Mouse (Mus musculus): ENCODE results near the gene Pgap3. TPM values are rescaled to one million over a fixed set of nuclear protein-coding genes. Genes with fewer than 3 reads are reported as not detected.
A peak's percentile ranks its signal among the peaks of the same experiment; 100 is the strongest.
"Not testable (repeated sequence)": the region's sequence is repeated elsewhere in the genome, so short reads cannot be mapped to it uniquely, and the experiment has no call there.

Pgap3 gene
- total and polyA plus RNA-seq, 2 experiments from 2014 or later = 7.1 to 11.0 TPM

- no peak overlapping the region for H3K27ac ChIP-seq (ENCODE audit: low read depth, low read length)
- peaks cover 16% of the 10 kb centered on the region for H3K36me3 ChIP-seq (ENCODE audit: insufficient read depth)
- no peaks in the 10 kb centered on the region for H3K4me1 ChIP-seq (ENCODE audit: insufficient read depth)
- H3K9me3 ChIP-seq (ENCODE audit: low read length) = no peaks in the 10 kb centered on the region
- no peak overlapping the region for H3K4me2 ChIP-seq (ENCODE audit: low read depth)
- no peak overlapping the region for H3K4me3 ChIP-seq (ENCODE audit: low read depth, low read length)
- H3K27me3 ChIP-seq (ENCODE audit: insufficient read depth, low read length) = no peaks in the 10 kb centered on the region; the same call in 1 of the 2 replicates
- no peak overlapping the region for H3K9ac ChIP-seq
- 72% methylated on average over 20 of the region's 20 CpGs for WGBS
- TF ChIP-seq CTCF (IDR thresholded peaks at IDR 0.05; ENCODE audit: low read depth) = no peak
- no peak for ATAC-seq
- DNase-seq = no peak
Observed at GRCm38 (mm10) chr11:98384216-98384615, 16.1 kb downstream of the Pgap3 start.

GRCm38 (mm10) chr11:98383261-98384030 is 16.8 kb downstream of the Pgap3 start, which contains the start of gene Tcap:
Tcap (plus strand) TSS chr11:98383811.
- Histone ChIP-seq H3K27ac (ENCODE audit: low read depth, low read length) (no peak within 1 kb of the TSS), H3K9me3 (ENCODE audit: low read length) (no peaks in the 10 kb centered on the region), H3K36me3 (ENCODE audit: insufficient read depth) (peaks cover 22% of the 10 kb centered on the region), H3K4me2 (ENCODE audit: low read depth) (no peak within 1 kb of the TSS), H3K9ac (no peak within 1 kb of the TSS), H3K27me3 (ENCODE audit: insufficient read depth, low read length) (no peaks in the 10 kb centered on the region; the same call in 1 of the 2 replicates), H3K4me3 (ENCODE audit: low read depth, low read length) (no peak within 1 kb of the TSS), H3K4me1 (ENCODE audit: insufficient read depth) (no peaks in the 10 kb centered on the region)
- WGBS = 69% methylated on average over 14 of the region's 14 CpGs
- TF ChIP-seq CTCF (IDR thresholded peaks at IDR 0.05; ENCODE audit: low read depth) = no peak
- DNase-seq (no peak), ATAC-seq (no peak)

- DNase-seq; H3K4me1 ChIP-seq (ENCODE audit: insufficient read depth); H3K4me3 ChIP-seq (ENCODE audit: low read depth, low read length); H3K4me2 ChIP-seq (ENCODE audit: low read depth); H3K9me3 ChIP-seq (ENCODE audit: low read length); H3K27ac ChIP-seq (ENCODE audit: low read depth, low read length); H3K9ac ChIP-seq; ATAC-seq; H3K27me3 ChIP-seq (ENCODE audit: insufficient read depth, low read length): not testable (repeated sequence)
- peaks cover 33% of the 10 kb centered on the region for H3K36me3 ChIP-seq (ENCODE audit: insufficient read depth)
- 0 out of 2 replicates have a peak, but pooled peaks have one; percentile 11 for TF ChIP-seq CTCF (IDR thresholded peaks at IDR 0.05; ENCODE audit: low read depth)
- 41% methylated on average over 2 of the region's 2 CpGs for WGBS
Observed at GRCm38 (mm10) chr11:98382405-98382804, 17.9 kb downstream of the Pgap3 start.

- Histone ChIP-seq H3K4me1 (ENCODE audit: insufficient read depth) (no peaks in the 10 kb centered on the region), H3K9ac (no peak overlapping the region), H3K9me3 (ENCODE audit: low read length) (no peaks in the 10 kb centered on the region), H3K4me3 (ENCODE audit: low read depth, low read length) (no peak overlapping the region), H3K36me3 (ENCODE audit: insufficient read depth) (peaks cover 39% of the 10 kb centered on the region), H3K27me3 (ENCODE audit: insufficient read depth, low read length) (no peaks in the 10 kb centered on the region; the same call in 1 of the 2 replicates), H3K4me2 (ENCODE audit: low read depth) (no peak overlapping the region), H3K27ac (ENCODE audit: low read depth, low read length) (no peak overlapping the region)
- no peak for TF ChIP-seq CTCF (IDR thresholded peaks at IDR 0.05; ENCODE audit: low read depth)
- ATAC-seq (no peak), DNase-seq (no peak)
- 92% methylated on average over 2 of the region's 2 CpGs for WGBS
Observed at GRCm38 (mm10) chr11:98381651-98382050, 18.6 kb downstream of the Pgap3 start.

GRCm38 (mm10) chr11:98380106-98380505 is 20.2 kb downstream of the Pgap3 start:
- WGBS = 63% methylated on average over 6 of the region's 6 CpGs
- Histone ChIP-seq H3K27me3 (ENCODE audit: insufficient read depth, low read length) (no peaks in the 10 kb centered on the region), H3K9ac (no peak overlapping the region), H3K4me2 (ENCODE audit: low read depth) (no peak overlapping the region), H3K9me3 (ENCODE audit: low read length) (no peaks in the 10 kb centered on the region), H3K4me3 (ENCODE audit: low read depth, low read length) (no peak overlapping the region), H3K36me3 (ENCODE audit: insufficient read depth) (peaks cover 54% of the 10 kb centered on the region), H3K27ac (ENCODE audit: low read depth, low read length) (no peak overlapping the region), H3K4me1 (ENCODE audit: insufficient read depth) (no peaks in the 10 kb centered on the region)
- DNase-seq = peak; percentile 48
- TF ChIP-seq CTCF (IDR thresholded peaks at IDR 0.05; ENCODE audit: low read depth) = no peak
- no peak for ATAC-seq

- 87% methylated on average over 7 of the region's 7 CpGs for WGBS
- H3K36me3 ChIP-seq (ENCODE audit: insufficient read depth) = peaks cover 59% of the 10 kb centered on the region
- no peak for ATAC-seq
Observed at GRCm38 (mm10) chr11:98379379-98379778, 20.9 kb downstream of the Pgap3 start.

GRCm38 (mm10) chr11:98377787-98378186 is 22.5 kb downstream of the Pgap3 start:
- DNase-seq (no peak), ATAC-seq (no peak)
- Histone ChIP-seq H3K9ac (no peak overlapping the region), H3K27me3 (ENCODE audit: insufficient read depth, low read length) (no peaks in the 10 kb centered on the region), H3K27ac (ENCODE audit: low read depth, low read length) (no peak overlapping the region), H3K4me3 (ENCODE audit: low read depth, low read length) (no peak overlapping the region), H3K4me1 (ENCODE audit: insufficient read depth) (no peaks in the 10 kb centered on the region), H3K36me3 (ENCODE audit: insufficient read depth) (peaks cover 59% of the 10 kb centered on the region), H3K4me2 (ENCODE audit: low read depth) (no peak overlapping the region), H3K9me3 (ENCODE audit: low read length) (no peaks in the 10 kb centered on the region)
- 84% methylated on average over 11 of the region's 11 CpGs for WGBS
- no peak for TF ChIP-seq CTCF (IDR thresholded peaks at IDR 0.05; ENCODE audit: low read depth)

More at GRCm38 (mm10) chr11:98379379-98379778, 20.9 kb downstream of the Pgap3 start:
- H3K4me2 ChIP-seq (ENCODE audit: low read depth) = no peak overlapping the region
- H3K4me1 ChIP-seq (ENCODE audit: insufficient read depth) = no peaks in the 10 kb centered on the region
- no peak for DNase-seq
- no peak overlapping the region for H3K27ac ChIP-seq (ENCODE audit: low read depth, low read length)
- no peak overlapping the region for H3K9ac ChIP-seq
- H3K9me3 ChIP-seq (ENCODE audit: low read length) = no peaks in the 10 kb centered on the region
- no peak for TF ChIP-seq CTCF (IDR thresholded peaks at IDR 0.05; ENCODE audit: low read depth)
- H3K4me3 ChIP-seq (ENCODE audit: low read depth, low read length) = no peak overlapping the region
- H3K27me3 ChIP-seq (ENCODE audit: insufficient read depth, low read length) = no peaks in the 10 kb centered on the region

Data from forebrain, postnatal 0 days (tissue).